Mouse (Mus musculus) layer of hippocampus, adult 18-20 months (tissue): ENCODE results near the gene Acacb. TPM values are rescaled to one million over a fixed set of nuclear protein-coding genes. Genes with fewer than 3 reads are reported as not detected.

Source experiments
- DNase-seq, 2 experiments: peaks; one replicate each; pipeline ENCODE4 v3.0.0; 2022; ENCODE audit warnings: low spot score in 2 of 2
- total RNA-seq, 2 experiments: library from RNA; stranded (reverse); gene quantifications; 2 replicates each; pipeline ENCODE4 v1.2.3; 2021

Acacb gene
- total RNA-seq, 2 experiments from 2014 or later: 6.4 to 6.5 TPM

- DNase-seq: no peak
These were observed 153.0 kb downstream of the Acacb start for GRCm38 (mm10) chr5:114299156-114299855.

DNA sequence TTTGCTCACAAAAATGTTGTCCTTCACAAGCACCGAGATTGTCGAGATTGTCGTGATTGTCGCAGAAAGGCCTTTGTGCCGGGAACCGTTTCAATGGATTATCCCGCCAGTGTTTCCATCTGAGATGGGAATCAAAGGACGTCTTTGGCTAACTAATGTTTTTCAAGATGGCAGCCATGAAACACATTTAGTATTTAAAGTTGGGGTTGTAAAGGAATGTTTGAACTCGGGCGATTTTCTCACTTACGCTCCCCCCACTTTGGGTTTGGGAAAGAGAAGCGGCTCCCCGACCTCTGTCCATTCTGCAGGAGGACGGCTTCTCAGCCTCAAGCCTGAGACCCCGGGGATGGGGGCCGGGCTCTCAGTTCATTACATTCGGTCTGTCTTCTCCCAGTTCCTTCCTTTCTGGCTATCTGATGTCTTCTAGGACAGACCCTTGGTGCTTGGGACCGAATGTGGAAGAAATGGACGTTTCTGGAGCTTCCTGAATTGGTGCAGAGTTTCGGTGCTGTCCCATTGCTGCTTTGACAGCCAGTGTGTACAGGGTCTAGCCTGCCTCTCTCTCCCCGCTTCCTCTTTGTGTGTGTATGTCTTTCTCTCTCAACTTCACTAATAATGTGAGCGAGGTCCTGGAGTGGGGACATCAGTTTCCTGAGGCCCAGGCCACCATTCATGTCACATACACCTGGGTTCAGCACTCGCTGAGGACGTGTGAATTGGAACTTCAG is 153.7 kb downstream of the Acacb start:
- no peak for DNase-seq

Other genes starting within 250 kb of the Acacb start
- 10 to 100 TPM; 88.6 to 88.7 TPM for gene Coro1c, start 237.8 kb upstream of the Acacb start, total RNA-seq
- 10 to 100 TPM; 27.5 to 29.2 TPM for gene Ssh1, start 152.6 kb upstream of the Acacb start, total RNA-seq
- gene Dao, start 142.8 kb upstream of the Acacb start, total RNA-seq: not detected
- 10 to 100 TPM; 39.9 to 42.2 TPM for gene Usp30, start 81.1 kb upstream of the Acacb start, total RNA-seq
- gene Svop, start 55.0 kb upstream of the Acacb start, total RNA-seq: 100 to 1,000 TPM; 171 to 176 TPM
- gene Alkbh2, start 18.3 kb upstream of the Acacb start, total RNA-seq: 1 to 10 TPM; 4.6 TPM
- 1 to 10 TPM; 2.0 to 2.6 TPM for gene Ung, start 16.1 kb upstream of the Acacb start, total RNA-seq
- gene Foxn4, start 127.3 kb downstream of the Acacb start, total RNA-seq: not detected
- 1 to 10 TPM; 3.6 to 3.7 TPM for gene Myo1h, start 142.6 kb downstream of the Acacb start, total RNA-seq
- gene Kctd10, start 234.0 kb downstream of the Acacb start, total RNA-seq: 10 to 100 TPM; 56.9 to 57.8 TPM
- gene Ube3b, start 234.1 kb downstream of the Acacb start, total RNA-seq: 10 to 100 TPM; 76.2 to 79.2 TPM